Mouse (Mus musculus) bone marrow, adult 2 months (tissue): ENCODE data around the gene Cpne4.

Experiments used
- CTCF ChIP-seq: fragments of 200-500 bp; IDR thresholded peaks from 2 replicates; pipeline ENCODE4 v1.5.1; 2011; ENCODE audit warnings: low read length, control low read depth; ENCODE audit not compliant: control insufficient read depth, insufficient read depth
- POLR2A ChIP-seq: fragments of 200-500 bp; IDR thresholded peaks from 2 replicates; pipeline ENCODE4 v1.6.1; 2011; ENCODE audit warnings: low read depth, mild to moderate bottlenecking, control low read depth, low read length, borderline replicate concordance; ENCODE audit not compliant: control insufficient read depth

- TF ChIP-seq CTCF (no peak), POLR2A (no peak)
Observed at GRCm38 (mm10) chr9:104901827-104902226, 354.7 kb downstream of the Cpne4 start.
